In the genomic region with DNA sequence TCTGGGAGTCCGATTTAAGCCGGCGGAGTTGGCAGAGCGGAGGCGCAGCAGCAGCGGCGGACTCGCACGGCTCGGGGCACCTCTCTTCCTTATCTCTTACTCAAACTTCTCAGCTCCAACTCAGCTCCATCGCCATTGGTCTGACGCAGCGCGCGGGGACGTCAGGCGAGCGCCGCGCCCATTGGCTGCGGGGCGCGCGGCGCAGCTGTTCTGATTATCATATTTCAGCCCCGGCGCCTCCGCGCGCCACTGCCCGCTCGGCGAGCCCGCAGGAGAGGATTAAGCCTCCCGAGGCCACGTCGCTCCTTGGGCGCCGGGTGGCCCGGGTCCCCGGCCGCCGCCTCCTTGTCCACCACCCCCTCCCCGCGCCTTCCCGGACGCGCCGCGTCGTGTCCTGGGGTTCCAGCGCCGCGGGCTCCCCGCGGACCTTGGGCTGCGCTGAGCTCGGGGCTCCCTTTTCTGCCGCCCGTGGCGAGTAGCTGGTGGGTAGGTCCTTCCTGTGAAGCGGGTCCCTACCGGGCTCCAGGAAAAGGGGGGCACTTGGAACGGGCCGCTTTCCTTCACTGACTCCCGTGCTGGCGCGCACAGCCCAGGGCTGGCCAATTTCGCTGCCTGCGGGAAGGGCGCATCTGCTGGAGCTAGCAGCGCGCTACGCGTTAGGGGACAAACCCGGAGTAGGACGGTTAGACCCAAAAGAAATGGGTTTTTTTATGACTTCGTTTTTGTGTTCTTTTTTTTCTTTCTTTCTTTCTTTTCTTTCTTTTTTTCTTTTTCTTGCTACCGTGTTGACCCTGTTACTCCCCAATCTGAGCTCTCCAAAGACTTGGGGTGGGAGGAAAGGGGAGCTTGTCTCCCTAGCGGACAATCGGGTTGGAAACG, we compare ENCODE assay signal across 8 mouse cellular contexts. TPM values are rescaled to one million over a fixed set of nuclear protein-coding genes. Genes with fewer than 3 reads are reported as not detected.
DNase-seq lines count a peak whose midpoint lies in the region; ATAC-seq and TF ChIP-seq lines count a peak whose summit lies in the region.

Gene Isl1 (minus strand): TSS at position 106 of the 879 bp plus-strand sequence.

- peak; percentile 94 for ATAC-seq in forebrain, embryonic 13.5 days
- peak; percentile 89 for ATAC-seq in midbrain, embryonic 16.5 days

- no peaks in the 10 kb centered on the region for H3K9me3 ChIP-seq in forebrain, embryonic 13.5 days (replicated peaks)
- H3K9me3 ChIP-seq in midbrain, embryonic 16.5 days (replicated peaks; ENCODE audit: control insufficient read depth, low read length, poor library complexity, severe bottlenecking) = no peaks in the 10 kb centered on the region; the same call in 1 of the 2 replicates

- WGBS in forebrain, embryonic 13.5 days = under 1% methylated on average over 82 of the region's 82 CpGs
- WGBS in liver, adult 2 months = 1% methylated on average over 82 of the region's 82 CpGs
- under 1% methylated on average over 75 of the region's 82 CpGs for WGBS in midbrain, embryonic 16.5 days

- peaks cover 23% of the 10 kb centered on the region for H3K4me1 ChIP-seq in forebrain, embryonic 13.5 days
- H3K4me1 ChIP-seq in liver, adult 2 months (ENCODE audit: control insufficient read depth, insufficient read depth, low read length) = no peaks in the 10 kb centered on the region
- peaks cover 8% of the 10 kb centered on the region for H3K4me1 ChIP-seq in midbrain, embryonic 16.5 days (ENCODE audit: control insufficient read depth, insufficient read depth, low read length)

- peaks cover 90% of the 10 kb centered on the region for H3K27me3 ChIP-seq in forebrain, embryonic 13.5 days
- peaks cover 17% of the 10 kb centered on the region for H3K27me3 ChIP-seq in liver, adult 2 months (ENCODE audit: control insufficient read depth, insufficient read depth, low read length)
- H3K27me3 ChIP-seq in midbrain, embryonic 16.5 days (ENCODE audit: control insufficient read depth, insufficient read depth, low read depth, low read length) = peaks cover 42% of the 10 kb centered on the region

- TF ChIP-seq POLR2A in liver, adult 2 months (IDR thresholded peaks at IDR 0.05; ENCODE audit: extremely low read depth, insufficient read depth, low read length) = no peak

- H3K9ac ChIP-seq in forebrain, embryonic 13.5 days = peak within 1 kb of the TSS; percentile 70
- no peak within 1 kb of the TSS for H3K9ac ChIP-seq in liver, adult 2 months (ENCODE audit: low read depth, low read length)
- peak within 1 kb of the TSS; percentile 38; the same call in 1 of the 2 replicates for H3K9ac ChIP-seq in midbrain, embryonic 16.5 days (ENCODE audit: low read depth, low read length)

- H3K4me3 ChIP-seq in forebrain, embryonic 13.5 days = peak within 1 kb of the TSS; percentile 59
- no peak within 1 kb of the TSS for H3K4me3 ChIP-seq in liver, adult 2 months (ENCODE audit: insufficient read depth, low read depth, low read length)
- peak within 1 kb of the TSS; percentile 49 for H3K4me3 ChIP-seq in midbrain, embryonic 16.5 days (ENCODE audit: low read depth, low read length)

- TF ChIP-seq CTCF in liver, adult 2 months (IDR thresholded peaks at IDR 0.05; ENCODE audit: low read depth, low read length) = no peak

- H3K79me2 ChIP-seq in liver, adult 2 months (ENCODE audit: control insufficient read depth, insufficient read depth, low read length) = no peaks in the 10 kb centered on the region

- H3K27ac ChIP-seq in forebrain, embryonic 13.5 days = peak within 1 kb of the TSS; percentile 80
- no peak within 1 kb of the TSS for H3K27ac ChIP-seq in liver, adult 2 months (replicated peaks; ENCODE audit: insufficient read depth, low read depth, low read length)
- peak within 1 kb of the TSS; percentile 67 for H3K27ac ChIP-seq in midbrain, embryonic 16.5 days (ENCODE audit: low read length)

- intact Hi-C loops in heart, postnatal 25 days (cut with DNase I) = loop anchor here (10.0 kb wide), 1 partner anchor 395 kb away; no protein-coding TSS in a partner anchor

- peak within 1 kb of the TSS; percentile 90 for H3K4me2 ChIP-seq in forebrain, embryonic 13.5 days
- peak within 1 kb of the TSS; percentile 78 for H3K4me2 ChIP-seq in midbrain, embryonic 16.5 days (ENCODE audit: low read length)

- H3K36me3 ChIP-seq in forebrain, embryonic 13.5 days (ENCODE audit: poor library complexity, severe bottlenecking) = no peaks in the 10 kb centered on the region
- no peaks in the 10 kb centered on the region for H3K36me3 ChIP-seq in liver, adult 2 months (ENCODE audit: control insufficient read depth, insufficient read depth, low read length)
- H3K36me3 ChIP-seq in midbrain, embryonic 16.5 days (ENCODE audit: control insufficient read depth, insufficient read depth, low read length) = no peaks in the 10 kb centered on the region

- peak; percentile 88 for DNase-seq in ES-CJ7 (ENCODE audit: low read depth, low spot score)
- DNase-seq in adrenal gland, adult 8-10 months = peak; percentile 53
- peak; percentile 20 for DNase-seq in heart, postnatal 25 days (ENCODE audit: low spot score)
- DNase-seq in liver, adult 2 months (ENCODE audit: extremely low read depth, low read depth, low spot score) = peak; percentile 11
- DNase-seq in urinary bladder, postnatal 14 days (ENCODE audit: low spot score) = peak; percentile 78
- no peak for DNase-seq in spleen, adult 12 weeks (ENCODE audit: low spot score)

RNA-seq across cellular contexts. Expression of gene Isl1, which starts in this region (rescaled TPM):
- total RNA-seq in adrenal gland, adult 8-10 months (2022) = 10 to 100 TPM in 1 of 4 experiments, 1 to 10 TPM in 3; 5.4 to 14.7 (median 7.7) TPM
- polyA plus RNA-seq in forebrain, embryonic 13.5 days (2015; fragmentation: Nextera tagmentation; extraction: Ambion mirVana) = 79.0 and 93.1 TPM in 2 replicates
- under 1 TPM; 0.10 to 0.48 TPM for total RNA-seq in heart, postnatal 25 days (2021)
- total RNA-seq in liver, adult 2 months (2014; rRNA removed) = 0.20 TPM in 1 of 2 replicates, not detected in the other
- not detected in 2 replicates for polyA plus RNA-seq in liver, adult 2 months (2012; rRNA removed)
- polyA plus RNA-seq in midbrain, embryonic 16.5 days (2015; fragmentation: Nextera tagmentation; extraction: Ambion mirVana) = 25.5 and 47.6 TPM in 2 replicates

Comparison
In these comparisons a context has a peak if more than half of its experiments do, and no peak if none do; other contexts are left out.
1. RNA of gene Isl1 (polyA plus RNA-seq): 79.0 to 93.1 TPM in forebrain, embryonic 13.5 days and 25.5 to 47.6 TPM in midbrain, embryonic 16.5 days; not detected in liver, adult 2 months; every median in the first group is over 10 times any median in the second.
2. Peak in DNase-seq in heart, postnatal 25 days; RNA of the gene not detected or under 1 TPM.
3. Peak in DNase-seq in liver, adult 2 months; RNA of the gene not detected or under 1 TPM.